Mouse (Mus musculus) ES-Bruce4 (cell line): ENCODE measurements at regions not wholly inside any gene's neighbourhood (a gene's known extent, or its start where the extent isn't known, plus 50 kb on each side); places are given as distances from the start of the nearest gene placed in this dataset.

Experiments
- H3K27ac ChIP-seq: 2 replicates; pipeline ENCODE4 v1.5.1; 2012; ENCODE audit warnings: low read length, inconsistent platforms; ENCODE audit not compliant: insufficient read depth
- H3K27me3 ChIP-seq: 2 replicates; pipeline ENCODE4 v1.6.1; 2012; ENCODE audit warnings: mild to moderate bottlenecking, low read length, inconsistent platforms; ENCODE audit not compliant: control insufficient read depth, poor library complexity, insufficient read depth, severe bottlenecking
- H3K36me3 ChIP-seq: 2 replicates; pipeline ENCODE4 v1.6.1; 2012; ENCODE audit warnings: inconsistent platforms, mild to moderate bottlenecking, low read length, moderate library complexity; ENCODE audit not compliant: control insufficient read depth, poor library complexity, insufficient read depth, severe bottlenecking
- H3K4me1 ChIP-seq: one replicate; pipeline ENCODE4 v1.8.1; 2011; ENCODE audit warnings: low read length; ENCODE audit not compliant: control insufficient read depth, insufficient read depth
- H3K4me3 ChIP-seq: 2 replicates; pipeline ENCODE4 v1.5.1; 2011; ENCODE audit warnings: low read depth, mild to moderate bottlenecking, low read length
- H3K9ac ChIP-seq: 2 replicates; pipeline ENCODE4 v1.6.1; 2012; ENCODE audit warnings: low read depth, mild to moderate bottlenecking, inconsistent platforms; ENCODE audit not compliant: poor library complexity, severe bottlenecking
- H3K9me3 ChIP-seq: replicated peaks from 2 replicates; pipeline ENCODE4 v1.6.1; 2012; ENCODE audit warnings: mild to moderate bottlenecking, low read length, inconsistent platforms; ENCODE audit not compliant: control insufficient read depth, poor library complexity, insufficient read depth, severe bottlenecking
- CTCF ChIP-seq: IDR thresholded peaks from one replicate; pipeline ENCODE4 v1.8.1; 2011; ENCODE audit warnings: low read depth, low read length
- EP300 ChIP-seq: IDR thresholded peaks from 2 replicates; pipeline ENCODE4 v1.6.1; 2011; ENCODE audit warnings: low read depth, low read length; ENCODE audit not compliant: insufficient read depth
- POLR2A ChIP-seq: IDR thresholded peaks from one replicate; pipeline ENCODE4 v1.8.1; 2011; ENCODE audit warnings: low read length; ENCODE audit not compliant: insufficient read depth

DNA sequence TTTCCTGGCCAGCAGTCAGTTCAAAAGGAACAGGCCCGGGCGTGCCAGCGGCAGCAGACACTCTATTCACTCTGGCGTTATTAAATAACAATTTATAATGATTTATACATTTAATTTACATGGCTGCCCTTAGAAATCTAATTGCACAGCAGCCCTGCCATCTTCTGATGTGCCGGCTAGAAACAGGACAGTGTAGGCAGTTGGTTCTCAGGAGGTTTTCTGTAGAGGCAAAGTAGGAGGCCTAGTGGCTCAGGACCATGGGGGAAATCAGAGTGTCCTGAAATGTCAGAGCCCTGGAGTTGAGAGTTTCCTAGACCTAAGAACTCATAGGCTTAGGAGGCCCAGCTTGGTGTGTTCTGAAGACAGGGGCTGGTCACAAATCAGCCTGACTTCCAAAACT, 225.2 kb upstream of the Foxq1 start:
- TF ChIP-seq EP300 (no peak), CTCF (no peak), POLR2A (no peak)
- H3K36me3 ChIP-seq, result no peaks in the 10 kb centered on the region
- no peak overlapping the region for H3K27ac ChIP-seq
- no peaks in the 10 kb centered on the region for H3K9me3 ChIP-seq
- no peak overlapping the region for H3K9ac ChIP-seq
- no peaks in the 10 kb centered on the region for H3K4me1 ChIP-seq
- no peak overlapping the region for H3K4me3 ChIP-seq
- H3K27me3 ChIP-seq, result no peaks in the 10 kb centered on the region

DNA sequence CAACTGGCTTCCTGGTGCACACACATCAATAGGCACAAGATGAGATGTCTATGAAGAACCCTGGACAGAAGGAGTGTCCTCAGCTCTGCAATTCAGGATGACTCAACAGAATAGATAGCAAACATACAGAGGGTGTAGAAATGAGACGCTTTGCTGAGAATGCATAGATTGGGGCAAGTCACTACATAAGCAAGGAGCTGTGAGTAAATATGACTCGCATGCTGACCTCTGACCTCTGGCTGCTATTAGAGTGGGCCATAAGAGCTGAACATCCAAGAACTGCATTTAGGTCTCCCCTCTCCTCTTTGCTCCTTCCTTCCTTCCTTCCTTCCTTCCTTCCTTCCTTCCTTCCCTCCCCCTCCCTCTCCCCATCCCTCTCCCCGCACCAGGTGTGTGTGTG, 221.0 kb upstream of the Foxq1 start:
- H3K4me1 ChIP-seq, result no peaks in the 10 kb centered on the region
- no peak overlapping the region for H3K27ac ChIP-seq
- H3K36me3 ChIP-seq, result no peaks in the 10 kb centered on the region
- no peaks in the 10 kb centered on the region for H3K27me3 ChIP-seq
- H3K4me3 ChIP-seq, result no peak overlapping the region
- no peaks in the 10 kb centered on the region for H3K9me3 ChIP-seq
- H3K9ac ChIP-seq, result no peak overlapping the region
- TF ChIP-seq POLR2A (no peak), EP300 (no peak), CTCF (no peak)

DNA sequence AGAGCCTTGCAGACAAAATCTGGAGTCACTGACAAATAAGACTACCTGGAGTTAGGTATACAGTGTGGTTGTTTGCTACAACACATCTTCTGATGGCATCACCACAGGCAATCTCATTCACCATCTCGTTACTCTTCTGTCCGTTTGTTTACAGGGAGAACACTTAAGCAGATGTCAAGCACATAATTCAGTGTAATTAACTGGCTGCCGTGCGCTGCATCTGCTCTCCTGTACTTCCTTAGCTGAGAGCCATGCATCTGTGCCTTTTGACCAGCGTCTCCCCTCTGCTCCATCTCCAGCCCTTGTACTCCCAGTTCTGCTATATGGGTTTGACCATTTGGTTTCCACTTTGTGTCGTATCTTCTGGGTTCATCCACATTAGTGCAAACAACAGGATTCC, 218.3 kb upstream of the Foxq1 start:
- Histone ChIP-seq H3K27ac (no peak overlapping the region), H3K9ac (no peak overlapping the region), H3K27me3 (no peaks in the 10 kb centered on the region), H3K4me3 (no peak overlapping the region), H3K9me3 (no peaks in the 10 kb centered on the region), H3K4me1 (no peaks in the 10 kb centered on the region), H3K36me3 (no peaks in the 10 kb centered on the region)
- no peak for TF ChIP-seq POLR2A
- no peak for TF ChIP-seq EP300
- TF ChIP-seq CTCF, result no peak

DNA sequence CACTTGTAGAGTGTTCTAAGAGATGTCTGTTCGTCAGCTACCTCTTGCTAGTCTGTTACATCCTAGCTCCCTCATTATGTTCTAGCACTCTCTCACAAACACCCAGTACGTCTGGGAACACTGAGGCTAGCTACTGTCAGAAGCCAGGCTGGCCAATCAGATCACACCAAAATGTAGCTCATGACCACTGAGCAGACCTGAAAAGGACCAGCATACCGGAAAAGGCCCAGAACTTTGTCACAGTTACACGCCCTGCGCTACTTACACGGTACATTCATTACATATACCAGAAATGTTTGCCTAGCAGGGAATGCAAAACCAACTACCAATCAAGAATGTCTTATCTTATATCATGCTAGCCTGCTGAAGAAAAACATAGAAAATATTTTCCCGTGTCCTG, 216.5 kb upstream of the Foxq1 start:
- Histone ChIP-seq H3K27me3 (no peaks in the 10 kb centered on the region), H3K36me3 (no peaks in the 10 kb centered on the region), H3K4me1 (no peaks in the 10 kb centered on the region), H3K4me3 (no peak overlapping the region), H3K27ac (no peak overlapping the region), H3K9ac (no peak overlapping the region), H3K9me3 (no peaks in the 10 kb centered on the region)
- no peak for TF ChIP-seq POLR2A
- TF ChIP-seq CTCF, result no peak
- no peak for TF ChIP-seq EP300

DNA sequence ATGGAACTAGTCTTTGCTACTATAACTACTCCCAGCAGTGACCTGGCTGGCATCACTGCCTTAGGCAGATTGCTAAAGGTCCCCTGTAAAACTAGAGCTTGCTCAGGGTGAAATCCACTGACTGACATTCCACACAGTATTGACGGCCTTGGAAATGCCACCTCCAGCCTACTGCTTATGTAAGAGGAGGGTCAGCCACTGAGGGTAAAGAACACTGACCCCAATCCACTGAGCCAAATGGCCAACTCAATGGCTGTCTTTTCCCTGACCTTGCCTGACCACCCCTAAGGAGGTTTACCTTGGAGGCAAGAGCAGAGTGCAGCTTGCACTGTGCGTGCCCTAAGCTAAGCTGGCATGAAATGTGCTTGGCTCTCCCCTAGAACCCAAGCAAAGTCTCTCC, 216.0 kb upstream of the Foxq1 start:
- Histone ChIP-seq H3K4me3 (no peak overlapping the region), H3K4me1 (no peaks in the 10 kb centered on the region), H3K27me3 (no peaks in the 10 kb centered on the region), H3K27ac (no peak overlapping the region), H3K36me3 (no peaks in the 10 kb centered on the region), H3K9ac (no peak overlapping the region), H3K9me3 (no peaks in the 10 kb centered on the region)
- no peak for TF ChIP-seq CTCF

DNA sequence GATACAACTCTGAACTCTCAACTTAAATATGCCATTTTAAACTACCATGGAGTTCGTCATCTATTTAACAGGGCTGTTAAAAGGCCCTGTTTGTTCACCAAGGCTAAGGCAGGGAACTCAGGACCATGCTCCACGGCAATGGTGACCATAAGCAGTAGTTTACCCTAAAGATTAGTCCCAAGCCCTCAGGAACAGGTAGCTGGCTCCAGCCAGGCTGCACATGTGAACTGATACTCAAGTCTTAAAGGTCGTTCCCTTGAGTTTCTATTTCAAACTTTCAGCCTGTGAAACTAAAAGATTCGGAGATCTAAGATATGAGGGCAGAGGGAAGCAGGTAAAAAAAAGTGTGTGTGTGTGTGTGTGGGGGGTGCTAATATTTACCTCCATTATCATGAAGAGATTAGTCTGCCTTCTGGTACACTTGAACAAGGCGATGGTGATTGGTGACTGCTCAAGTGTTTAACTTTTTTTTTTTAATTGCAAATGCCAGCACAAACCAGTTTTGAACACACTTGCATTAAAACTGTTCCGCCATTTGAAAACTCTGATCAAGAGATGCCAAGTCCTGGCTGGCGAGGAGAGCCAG, 215.5 kb upstream of the Foxq1 start:
- Histone ChIP-seq H3K9ac (no peak overlapping the region), H3K9me3 (no peaks in the 10 kb centered on the region), H3K36me3 (no peaks in the 10 kb centered on the region), H3K27me3 (no peaks in the 10 kb centered on the region), H3K4me3 (no peak overlapping the region), H3K27ac (no peak overlapping the region), H3K4me1 (no peaks in the 10 kb centered on the region)
- TF ChIP-seq CTCF (no peak), EP300 (no peak), POLR2A (no peak)
